Mouse (Mus musculus) embryo, embryonic 11.5 days (tissue): ENCODE results near the gene Dynlt1c.
"Not testable (repeated sequence)": the region's sequence is repeated elsewhere in the genome, so short reads cannot be mapped to it uniquely, and the experiment has no call there.

Experiments used
- DNase-seq: peaks from one replicate; pipeline ENCODE4 v3.0.0-alpha.2; 2012; ENCODE audit warnings: low read depth, low spot score

The Dynlt1c gene

GRCm38 (mm10) chr17:6601204-6601911 is at the start of gene Dynlt1c:
Dynlt1c (plus strand) TSS chr17:6601671.
- DNase-seq = peak; percentile 65

DNA sequence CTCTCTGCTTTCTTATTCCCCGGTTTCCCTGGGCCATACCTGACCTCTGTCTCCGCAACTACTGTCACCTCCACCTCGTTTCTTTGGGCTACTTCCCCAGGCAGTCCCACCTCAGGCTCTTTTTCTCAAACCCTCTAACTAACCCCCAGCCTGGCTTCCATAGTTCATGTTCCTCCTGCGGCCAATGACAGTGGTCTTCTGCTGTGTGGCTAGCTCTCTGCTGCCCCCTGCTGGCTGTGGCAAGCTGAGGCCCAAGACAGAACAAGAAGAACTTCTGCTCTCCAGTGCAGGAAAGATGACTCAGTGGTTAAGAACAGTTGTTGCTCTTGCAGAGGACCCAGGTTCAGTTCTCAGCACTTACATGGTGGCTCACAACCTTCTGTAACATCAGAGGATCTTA is 47.7 kb upstream of the Dynlt1c start:
- DNase-seq = not testable (repeated sequence)

GRCm38 (mm10) chr17:6554243-6554642 is 47.2 kb upstream of the Dynlt1c start:
- DNase-seq = not testable (repeated sequence)

- DNase-seq = not testable (repeated sequence)
Measured at GRCm38 (mm10) chr17:6559447-6560133, 41.9 kb upstream of the Dynlt1c start.

- not testable (repeated sequence) for DNase-seq
Measured at GRCm38 (mm10) chr17:6564866-6565265, 36.6 kb upstream of the Dynlt1c start.

GRCm38 (mm10) chr17:6567908-6568307 is 33.6 kb upstream of the Dynlt1c start:
- not testable (repeated sequence) for DNase-seq

- DNase-seq = not testable (repeated sequence)
Measured at GRCm38 (mm10) chr17:6571296-6571695, 30.2 kb upstream of the Dynlt1c start.

DNA sequence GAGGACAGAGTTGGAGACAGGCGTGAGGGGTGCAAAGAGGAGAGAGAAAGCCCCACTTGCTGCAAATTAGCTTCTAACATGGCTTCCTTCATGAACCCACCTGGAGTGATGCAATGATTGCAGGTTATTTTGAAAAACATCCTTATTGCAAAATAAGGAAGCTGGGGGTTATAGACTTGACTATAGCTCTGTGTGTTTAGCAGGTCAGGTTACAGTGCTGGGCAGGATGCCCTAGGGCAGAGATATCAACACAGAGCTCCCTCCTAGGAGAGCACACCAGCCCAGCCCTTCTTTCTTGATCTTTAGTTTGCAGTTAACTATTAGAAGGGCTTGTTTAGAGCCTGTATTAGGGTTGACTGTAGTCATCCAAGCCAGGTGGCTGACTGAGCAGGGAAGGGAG is 29.3 kb upstream of the Dynlt1c start:
- not testable (repeated sequence) for DNase-seq

GRCm38 (mm10) chr17:6575376-6575775 is 26.1 kb upstream of the Dynlt1c start:
- DNase-seq = not testable (repeated sequence)

GRCm38 (mm10) chr17:6588672-6589071 is 12.8 kb upstream of the Dynlt1c start:
- not testable (repeated sequence) for DNase-seq

DNA sequence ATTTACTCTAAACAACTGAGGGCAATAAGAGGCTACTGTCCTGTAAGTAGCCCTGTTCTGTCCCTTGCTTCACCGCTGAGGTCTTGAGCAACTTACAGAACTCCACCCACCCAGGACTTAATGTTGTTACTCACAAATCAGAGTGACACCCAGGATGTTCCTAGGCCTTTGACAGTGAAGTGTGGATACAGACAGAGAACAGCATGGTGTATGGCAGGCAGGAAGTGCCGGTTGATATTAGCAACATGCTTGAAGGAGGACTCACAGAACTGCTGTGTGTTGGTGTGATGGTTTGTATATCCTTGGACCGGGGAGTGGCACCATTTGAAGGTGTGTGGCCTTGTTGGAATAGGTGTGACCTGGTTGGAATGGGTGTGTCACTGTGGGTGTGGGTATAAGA is 9.4 kb upstream of the Dynlt1c start:
- not testable (repeated sequence) for DNase-seq

DNA sequence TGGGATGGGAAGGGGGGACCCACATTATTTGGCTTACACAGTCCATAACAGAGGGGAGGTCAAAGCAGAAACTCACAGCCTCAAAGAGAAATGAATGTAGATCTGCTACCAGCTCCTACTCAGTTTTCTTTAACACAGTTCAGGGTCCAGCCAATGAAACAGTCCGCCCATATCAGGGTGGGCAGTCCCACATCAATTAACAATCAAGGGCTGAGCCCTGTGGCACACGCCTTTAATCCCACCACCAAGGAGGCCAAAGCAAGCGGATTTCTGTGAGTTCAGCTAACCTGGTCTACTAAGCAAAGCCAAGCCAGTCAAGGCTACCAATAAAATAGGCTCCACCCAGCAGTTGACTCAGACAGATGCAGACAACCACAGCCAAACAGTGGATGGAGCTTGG is 7.6 kb upstream of the Dynlt1c start:
- DNase-seq = not testable (repeated sequence)

- DNase-seq = not testable (repeated sequence)
Measured at GRCm38 (mm10) chr17:6595776-6596497, 5.5 kb upstream of the Dynlt1c start.

- not testable (repeated sequence) for DNase-seq
Measured at GRCm38 (mm10) chr17:6598356-6598755, 3.1 kb upstream of the Dynlt1c start.

GRCm38 (mm10) chr17:6600216-6600911 is 1.1 kb upstream of the Dynlt1c start:
- DNase-seq = not testable (repeated sequence)

- not testable (repeated sequence) for DNase-seq
Measured at GRCm38 (mm10) chr17:6602205-6602604, 734 bp downstream of the Dynlt1c start.

DNA sequence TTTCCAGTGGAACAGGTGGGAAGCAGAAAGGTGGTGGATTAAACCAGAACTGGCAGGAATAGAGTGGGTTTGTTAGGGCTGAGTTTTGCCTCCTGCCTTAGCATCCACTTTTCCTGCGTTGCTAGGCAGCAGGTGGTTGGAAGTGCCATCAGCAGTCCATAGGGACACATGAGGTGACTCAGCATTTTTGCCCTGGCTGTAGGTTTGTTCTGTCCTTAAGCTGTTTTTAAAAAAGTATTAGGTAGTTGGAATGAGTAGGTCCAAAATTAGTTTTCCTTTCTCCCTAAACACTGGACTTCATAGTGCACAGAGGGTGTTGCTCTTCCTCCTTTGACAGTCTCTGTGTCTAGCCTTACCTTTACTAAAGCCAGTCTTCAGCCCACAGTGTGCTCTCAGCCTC is 3.9 kb downstream of the Dynlt1c start:
- not testable (repeated sequence) for DNase-seq

DNA sequence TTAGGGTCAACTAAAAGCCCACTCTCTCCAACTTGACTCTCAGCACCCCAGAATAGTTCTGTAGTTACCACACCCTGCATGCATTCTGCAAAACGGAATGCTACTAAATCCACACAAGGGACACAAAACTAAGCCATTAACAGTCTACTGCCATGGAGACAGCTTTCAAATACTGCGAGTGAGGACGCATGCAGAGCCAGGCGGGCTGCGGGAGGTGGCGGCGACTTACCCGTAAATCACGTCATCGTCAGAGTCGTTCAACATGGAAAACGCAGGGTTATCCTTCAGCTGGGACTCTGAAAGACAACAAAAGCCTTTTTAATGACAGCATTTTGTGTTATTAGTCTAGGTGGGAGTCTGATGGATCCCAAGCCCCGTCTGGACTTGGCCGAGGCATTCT is 12.1 kb downstream of the Dynlt1c start:
- not testable (repeated sequence) for DNase-seq

DNA sequence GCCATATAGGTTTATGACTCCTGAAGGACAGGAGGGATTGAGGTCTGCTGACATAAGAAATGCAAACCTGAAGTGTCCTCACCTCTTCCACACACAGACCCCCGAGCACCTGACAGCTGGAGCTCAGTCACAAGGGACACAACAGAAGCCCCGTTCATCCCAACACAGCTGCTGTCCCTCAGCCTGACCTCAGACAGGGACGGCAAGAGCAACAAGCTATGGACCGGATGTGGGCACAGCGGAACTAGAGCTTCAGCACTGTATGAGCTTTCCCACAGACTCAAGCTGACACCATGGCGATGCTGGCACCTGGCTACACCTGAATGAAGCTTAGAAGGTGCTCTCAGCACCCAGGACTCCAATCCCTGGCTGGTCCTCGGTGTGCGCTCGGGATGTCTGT is 12.8 kb downstream of the Dynlt1c start:
- DNase-seq = not testable (repeated sequence)

GRCm38 (mm10) chr17:6616731-6617130 is 15.3 kb downstream of the Dynlt1c start:
- DNase-seq = not testable (repeated sequence)

- not testable (repeated sequence) for DNase-seq
Measured at GRCm38 (mm10) chr17:6617689-6618400, 16.4 kb downstream of the Dynlt1c start.
